Mouse (Mus musculus): ENCODE measurements around the gene Zfp280b. TPM values are rescaled to one million over a fixed set of nuclear protein-coding genes. Genes with fewer than 3 reads are reported as not detected.
A peak's percentile ranks its signal among the peaks of the same experiment; 100 is the strongest.

Gene Zfp280b
- total RNA-seq, 1 experiment, result 31.6 TPM

- Histone ChIP-seq H3K4me1 (ENCODE audit: control insufficient read depth in 2 of 2, insufficient read depth in 2 of 2, low read length in 2 of 2, poor library complexity in 1 of 2) (peaks cover 4 to 25% of the 10 kb centered on the region in 2 experiments), H3K4me3 (ENCODE audit: insufficient read depth in 1 of 2, low read depth in 1 of 2, low read length in 2 of 2, poor library complexity in 1 of 2, severe bottlenecking in 1 of 2) (no peak overlapping the region), H3K27ac (ENCODE audit: insufficient read depth, low read depth, low read length, poor library complexity, severe bottlenecking) (peak overlapping the region; percentile 49; the same call in 1 of the 2 replicates), H3K9me3 (ENCODE audit: control insufficient read depth, insufficient read depth, low read depth, low read length) (no peaks in the 10 kb centered on the region), H3K36me3 (ENCODE audit: control insufficient read depth, insufficient read depth, low read length, poor library complexity, severe bottlenecking) (peaks cover 5% of the 10 kb centered on the region; the same call in 1 of the 2 replicates), H3K9ac (ENCODE audit: insufficient read depth, low read depth, low read length, poor library complexity, severe bottlenecking) (no peak overlapping the region)
- no peak for TF ChIP-seq HCFC1 (IDR thresholded peaks at IDR 0.05; ENCODE audit: borderline replicate concordance, insufficient read depth, low read length)
- TF ChIP-seq MAFK (IDR thresholded peaks at IDR 0.05; ENCODE audit: insufficient read depth, low read depth, low read length), result no peak
- no peak for TF ChIP-seq ZC3H11A (IDR thresholded peaks at IDR 0.05; ENCODE audit: borderline replicate concordance, low read depth, low read length)
- in situ Hi-C loops (cut with MboI; ENCODE audit: low sequenced_read_pairs in 2 of 2, unreplicated experiment in 2 of 2), result no loop called here
- DNase-seq (ENCODE audit: low read depth, low spot score), result no peak
Measured at GRCm38 (mm10) chr10:76047182-76047869, 14.9 kb downstream of the Zfp280b start.

GRCm38 (mm10) chr10:76048967-76049366 lies 16.5 kb downstream of the Zfp280b start:
- H3K4me1 ChIP-seq (ENCODE audit: control insufficient read depth in 2 of 2, insufficient read depth in 2 of 2, low read length in 2 of 2, poor library complexity in 1 of 2), result peaks cover 4 to 23% of the 10 kb centered on the region in 2 experiments
- H3K27ac ChIP-seq (ENCODE audit: insufficient read depth, low read depth, low read length, poor library complexity, severe bottlenecking), result no peak overlapping the region
- no peak overlapping the region for H3K9ac ChIP-seq (ENCODE audit: insufficient read depth, low read depth, low read length, poor library complexity, severe bottlenecking)
- H3K9me3 ChIP-seq (ENCODE audit: control insufficient read depth, insufficient read depth, low read depth, low read length), result no peaks in the 10 kb centered on the region
- H3K36me3 ChIP-seq (ENCODE audit: control insufficient read depth, insufficient read depth, low read length, poor library complexity, severe bottlenecking), result peaks cover 2% of the 10 kb centered on the region; the same call in 1 of the 2 replicates
- in situ Hi-C loops (cut with MboI; ENCODE audit: low sequenced_read_pairs in 2 of 2, unreplicated experiment in 2 of 2), result no loop called here
- TF ChIP-seq HCFC1 (IDR thresholded peaks at IDR 0.05; ENCODE audit: borderline replicate concordance, insufficient read depth, low read length), result no peak
- no peak for TF ChIP-seq ZC3H11A (IDR thresholded peaks at IDR 0.05; ENCODE audit: borderline replicate concordance, low read depth, low read length)
- TF ChIP-seq MAFK (IDR thresholded peaks at IDR 0.05; ENCODE audit: insufficient read depth, low read depth, low read length), result no peak
- TF ChIP-seq CHD2 (IDR thresholded peaks at IDR 0.05; ENCODE audit: low read depth, low read length), result no peak
- no peak for TF ChIP-seq ZNF384 (IDR thresholded peaks at IDR 0.05; ENCODE audit: low read depth, low read length)
- H3K4me3 ChIP-seq (ENCODE audit: insufficient read depth in 1 of 2, low read depth in 1 of 2, low read length in 2 of 2, poor library complexity in 1 of 2, severe bottlenecking in 1 of 2), result no peak overlapping the region
- no peak for DNase-seq (ENCODE audit: low read depth, low spot score)

- in situ Hi-C loops (cut with MboI; ENCODE audit: low sequenced_read_pairs in 2 of 2, unreplicated experiment in 2 of 2), result no loop called here
- Histone ChIP-seq H3K36me3 (ENCODE audit: control insufficient read depth, insufficient read depth, low read length, poor library complexity, severe bottlenecking) (no peaks in the 10 kb centered on the region), H3K27ac (ENCODE audit: insufficient read depth, low read depth, low read length, poor library complexity, severe bottlenecking) (no peak overlapping the region; the same call in 1 of the 2 replicates), H3K9ac (ENCODE audit: insufficient read depth, low read depth, low read length, poor library complexity, severe bottlenecking) (no peak overlapping the region), H3K4me1 (ENCODE audit: control insufficient read depth in 2 of 2, insufficient read depth in 2 of 2, low read length in 2 of 2, poor library complexity in 1 of 2) (peaks cover 0 to 12% of the 10 kb centered on the region in 2 experiments; a peak in 3 of 4 replicates), H3K9me3 (ENCODE audit: control insufficient read depth, insufficient read depth, low read depth, low read length) (no peaks in the 10 kb centered on the region), H3K4me3 (ENCODE audit: insufficient read depth in 1 of 2, low read depth in 1 of 2, low read length in 2 of 2, poor library complexity in 1 of 2, severe bottlenecking in 1 of 2) (no peak overlapping the region)
- no peak for TF ChIP-seq ZC3H11A (IDR thresholded peaks at IDR 0.05; ENCODE audit: borderline replicate concordance, low read depth, low read length)
- no peak for TF ChIP-seq HCFC1 (IDR thresholded peaks at IDR 0.05; ENCODE audit: borderline replicate concordance, insufficient read depth, low read length)
- TF ChIP-seq CHD2 (IDR thresholded peaks at IDR 0.05; ENCODE audit: low read depth, low read length), result no peak
- no peak for TF ChIP-seq MAFK (IDR thresholded peaks at IDR 0.05; ENCODE audit: insufficient read depth, low read depth, low read length)
- no peak for TF ChIP-seq ZNF384 (IDR thresholded peaks at IDR 0.05; ENCODE audit: low read depth, low read length)
- DNase-seq (ENCODE audit: low read depth, low spot score), result no peak
Measured at GRCm38 (mm10) chr10:76051860-76052259, 19.4 kb downstream of the Zfp280b start.

- in situ Hi-C loops (cut with MboI; ENCODE audit: low sequenced_read_pairs in 2 of 2, unreplicated experiment in 2 of 2), result no loop called here
- H3K4me1 ChIP-seq (ENCODE audit: control insufficient read depth in 2 of 2, insufficient read depth in 2 of 2, low read length in 2 of 2, poor library complexity in 1 of 2), result peaks cover 0 to 3% of the 10 kb centered on the region in 2 experiments; a peak in 1 of 4 replicates
- no peak overlapping the region for H3K27ac ChIP-seq (ENCODE audit: insufficient read depth, low read depth, low read length, poor library complexity, severe bottlenecking)
- no peaks in the 10 kb centered on the region for H3K9me3 ChIP-seq (ENCODE audit: control insufficient read depth, insufficient read depth, low read depth, low read length)
- no peak for TF ChIP-seq MAFK (IDR thresholded peaks at IDR 0.05; ENCODE audit: insufficient read depth, low read depth, low read length)
- no peak for TF ChIP-seq ZNF384 (IDR thresholded peaks at IDR 0.05; ENCODE audit: low read depth, low read length)
- TF ChIP-seq HCFC1 (IDR thresholded peaks at IDR 0.05; ENCODE audit: borderline replicate concordance, insufficient read depth, low read length), result no peak
- TF ChIP-seq CHD2 (IDR thresholded peaks at IDR 0.05; ENCODE audit: low read depth, low read length), result no peak
- no peak for TF ChIP-seq ZC3H11A (IDR thresholded peaks at IDR 0.05; ENCODE audit: borderline replicate concordance, low read depth, low read length)
- peak; percentile 57 for DNase-seq (ENCODE audit: low read depth, low spot score)
- H3K4me3 ChIP-seq (ENCODE audit: insufficient read depth in 1 of 2, low read depth in 1 of 2, low read length in 2 of 2, poor library complexity in 1 of 2, severe bottlenecking in 1 of 2), result no peak overlapping the region
- no peak overlapping the region for H3K9ac ChIP-seq (ENCODE audit: insufficient read depth, low read depth, low read length, poor library complexity, severe bottlenecking)
- H3K36me3 ChIP-seq (ENCODE audit: control insufficient read depth, insufficient read depth, low read length, poor library complexity, severe bottlenecking), result no peaks in the 10 kb centered on the region
Measured at GRCm38 (mm10) chr10:76062439-76062838, 30.0 kb downstream of the Zfp280b start.

Data from ES-E14 (cell line).